ENCODE assay signal across 23 mouse cellular contexts in genomic region chr15:101095392-101095791, GRCm38 (mm10). TPM values are rescaled to one million over a fixed set of nuclear protein-coding genes. Genes with fewer than 3 reads are reported as not detected.
"Had no signal": no experiment of that assay in that cellular context is flagged by ENCODE, and none has a peak within 500 bp of the region (broad histone marks: within the 10 kb centered on the region; RNA-seq: fewer than 3 reads in every experiment).

No protein-coding gene starts in this region.

- ATAC-seq: liver, postnatal 0 days had no signal

- H3K9ac ChIP-seq: liver, embryonic 13.5 days; liver, postnatal 0 days; lung, embryonic 15.5 days; midbrain, embryonic 12.5 days had no signal

- H3K27ac ChIP-seq: layer of hippocampus, adult 2 months; liver, embryonic 13.5 days; lung, embryonic 15.5 days; macrophage; midbrain, embryonic 12.5 days; stomach, postnatal 0 days had no signal

- H3K36me3 ChIP-seq: liver, embryonic 13.5 days; lung, embryonic 15.5 days; midbrain, embryonic 12.5 days had no signal

- H3K9me3 ChIP-seq: liver, embryonic 13.5 days; lung, embryonic 15.5 days had no signal

- H3K4me3 ChIP-seq: layer of hippocampus, adult 2 months; liver, embryonic 13.5 days; lung, embryonic 15.5 days; megakaryocyte, embryonic 14.5 days; midbrain, embryonic 12.5 days had no signal

- DNase-seq: kidney, postnatal 10 days; kidney, postnatal 4 days; left cerebral cortex, postnatal 4 days; liver; liver, embryonic 13.5 days; liver, postnatal 0 days; lung, postnatal 14 days; right cerebral cortex, adult 18-20 months; right cerebral cortex, postnatal 25 days; thymus, adult 18-20 months; thymus, postnatal 14 days had no signal

- H3K4me2 ChIP-seq: liver, embryonic 13.5 days; lung, embryonic 15.5 days; midbrain, embryonic 12.5 days had no signal

RNA-seq across cellular contexts. Expression of gene Ankrd33, which starts 20.2 kb away (rescaled TPM):
- total RNA-seq: layer of hippocampus, adult 2 months; layer of hippocampus, postnatal 14 days; left cerebral cortex, adult 18-20 months; left cerebral cortex, postnatal 10 days; left cerebral cortex, postnatal 4 days; midbrain, postnatal 0 days had no signal
- polyA plus RNA-seq: liver, embryonic 13.5 days; liver, postnatal 0 days; lung, embryonic 15.5 days; macrophage; midbrain, embryonic 12.5 days; midbrain, postnatal 0 days; neural tube, embryonic 14.5 days; small intestine, adult 2 months; stomach, postnatal 0 days had no signal

RNA-seq across cellular contexts. Expression of gene Gm47841, which starts 48.2 kb away (rescaled TPM):
- total RNA-seq: layer of hippocampus, adult 2 months; layer of hippocampus, postnatal 14 days; left cerebral cortex, adult 18-20 months; left cerebral cortex, postnatal 4 days; midbrain, postnatal 0 days had no signal
- polyA plus RNA-seq: liver, embryonic 13.5 days; liver, postnatal 0 days; macrophage; midbrain, embryonic 12.5 days; midbrain, postnatal 0 days; neural tube, embryonic 14.5 days; small intestine, adult 2 months; stomach, postnatal 0 days had no signal
